Mouse (Mus musculus) E14TG2a.4 (cell line): Measurements from ENCODE around the gene Thnsl1.
A peak's percentile ranks its signal among the peaks of the same experiment; 100 is the strongest.

Experiments used
- H3K27me3 ChIP-seq: 2 replicates; pipeline ENCODE4 v1.6.1; 2014; ENCODE audit warnings: low read length, control low read depth; ENCODE audit not compliant: insufficient read depth
- H3K36me3 ChIP-seq: 2 replicates; pipeline ENCODE4 v1.6.1; 2014; ENCODE audit warnings: low read length, control low read depth; ENCODE audit not compliant: insufficient read depth
- H3K4me1 ChIP-seq: replicated peaks from 2 replicates; pipeline ENCODE4 v1.6.1; 2014; ENCODE audit warnings: low read depth, low read length, control low read depth
- H3K4me3 ChIP-seq: replicated peaks from 2 replicates; pipeline ENCODE4 v1.5.1; 2014; ENCODE audit warnings: mild to moderate bottlenecking, low read length
- H3K9me3 ChIP-seq: 2 replicates; pipeline ENCODE4 v1.6.1; 2014; ENCODE audit warnings: low read length, control low read depth
- CTCF ChIP-seq: conservative IDR thresholded peaks from 2 replicates; pipeline ENCODE4 v1.5.1; 2014; ENCODE audit warnings: low read length
- NANOG ChIP-seq: IDR thresholded peaks from 2 replicates; pipeline ENCODE4 v1.6.1; 2014; ENCODE audit warnings: borderline replicate concordance, low read length, mixed read lengths
- POU5F1 ChIP-seq: IDR thresholded peaks from 2 replicates; pipeline ENCODE4 v1.6.1; 2014; ENCODE audit warnings: low read length, borderline replicate concordance

The Thnsl1 gene

GRCm38 (mm10) chr2:21204912-21205830 lies at the start of gene Thnsl1, which contains the start of gene Enkur:
TSS of gene Thnsl1 (plus strand) at chr2:21205724.
TSS of gene Enkur (minus strand) at chr2:21205365.
- Histone ChIP-seq H3K36me3 (peaks cover 2% of the 10 kb centered on the region), H3K4me3 (peak within 1 kb of the TSS; percentile 85), H3K9me3 (no peaks in the 10 kb centered on the region), H3K27me3 (no peaks in the 10 kb centered on the region), H3K4me1 (peaks cover 18% of the 10 kb centered on the region)
- no peak for TF ChIP-seq CTCF
- no peak for TF ChIP-seq NANOG
- TF ChIP-seq POU5F1, result no peak

- Histone ChIP-seq H3K9me3 (no peaks in the 10 kb centered on the region), H3K36me3 (no peaks in the 10 kb centered on the region), H3K4me1 (no peaks in the 10 kb centered on the region), H3K27me3 (no peaks in the 10 kb centered on the region), H3K4me3 (no peak overlapping the region)
- TF ChIP-seq POU5F1, result no peak
- no peak for TF ChIP-seq CTCF
- no peak for TF ChIP-seq NANOG
Observed at GRCm38 (mm10) chr2:21164296-21164695, 41.2 kb upstream of the Thnsl1 start.

DNA sequence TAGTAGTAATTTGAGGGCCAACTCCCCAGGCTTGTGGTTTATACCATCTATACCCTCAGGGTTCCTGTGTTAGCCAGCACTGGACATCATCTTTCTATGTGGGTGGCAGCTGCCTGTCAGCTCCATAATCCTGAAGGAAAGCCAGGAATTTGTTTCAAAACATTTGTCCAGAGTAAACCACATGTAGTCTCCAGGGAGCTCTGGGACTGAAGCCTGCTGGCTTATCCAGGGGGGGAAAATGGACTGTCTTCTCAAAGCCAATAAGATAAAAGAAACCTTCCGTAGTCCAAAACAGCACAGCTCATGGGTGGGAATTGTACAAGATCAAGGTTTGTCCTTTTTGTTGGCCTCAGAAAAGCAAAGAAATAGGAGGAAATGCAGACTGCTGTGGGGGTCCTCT lies 37.6 kb upstream of the Thnsl1 start:
- no peaks in the 10 kb centered on the region for H3K4me1 ChIP-seq
- TF ChIP-seq NANOG (no peak), CTCF (no peak), POU5F1 (no peak)
- H3K4me3 ChIP-seq, result no peak overlapping the region
- H3K36me3 ChIP-seq, result no peaks in the 10 kb centered on the region
- H3K9me3 ChIP-seq, result no peaks in the 10 kb centered on the region
- no peaks in the 10 kb centered on the region for H3K27me3 ChIP-seq

DNA sequence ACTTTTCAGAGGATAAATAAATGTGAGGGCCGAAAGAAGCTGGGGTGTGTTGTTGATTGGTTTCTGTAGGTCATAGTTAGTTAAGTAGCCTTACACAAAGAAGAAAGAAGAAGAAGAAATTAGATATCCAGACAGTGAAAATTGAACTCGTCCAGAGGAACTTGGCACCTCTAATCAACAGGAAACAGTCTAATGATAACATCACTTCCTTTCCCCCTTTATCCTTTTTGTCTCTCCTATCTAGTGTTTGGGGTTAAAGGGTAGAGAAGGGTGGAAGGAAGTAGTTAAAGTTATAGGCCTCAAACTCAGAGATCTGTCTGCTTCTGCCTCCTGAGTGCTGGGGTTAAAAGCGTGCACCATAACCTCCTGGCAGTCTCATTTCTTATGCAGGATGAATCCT lies 32.7 kb upstream of the Thnsl1 start:
- Histone ChIP-seq H3K4me3 (no peak overlapping the region), H3K36me3 (no peaks in the 10 kb centered on the region), H3K27me3 (no peaks in the 10 kb centered on the region), H3K9me3 (peaks cover 4% of the 10 kb centered on the region; the same call in 1 of the 2 replicates), H3K4me1 (peaks cover 4% of the 10 kb centered on the region)
- TF ChIP-seq POU5F1 (no peak), NANOG (no peak), CTCF (no peak)

DNA sequence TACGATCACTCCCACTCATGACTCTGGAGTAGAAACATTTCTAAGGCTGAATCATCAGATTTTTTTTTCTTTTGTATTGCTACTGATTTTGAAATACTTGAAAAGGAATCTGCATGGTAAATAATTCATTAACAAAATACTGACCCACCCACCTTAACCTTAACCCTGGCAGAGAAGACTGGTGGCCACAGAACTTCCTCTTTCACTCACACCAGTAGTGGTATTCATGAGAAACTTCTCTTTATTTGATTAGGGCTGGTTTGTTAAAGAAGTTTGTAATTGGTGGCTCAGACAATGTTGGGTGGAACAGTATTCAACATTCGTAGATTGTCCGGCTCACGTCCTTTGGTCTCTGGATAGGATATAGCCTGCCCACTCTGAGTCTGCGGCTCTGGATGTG lies 26.4 kb upstream of the Thnsl1 start:
- TF ChIP-seq CTCF, result no peak
- TF ChIP-seq NANOG, result no peak
- no peak for TF ChIP-seq POU5F1
- Histone ChIP-seq H3K36me3 (no peaks in the 10 kb centered on the region), H3K4me1 (peaks cover 4% of the 10 kb centered on the region), H3K4me3 (no peak overlapping the region), H3K27me3 (no peaks in the 10 kb centered on the region), H3K9me3 (peaks cover 4% of the 10 kb centered on the region; the same call in 1 of the 2 replicates)

DNA sequence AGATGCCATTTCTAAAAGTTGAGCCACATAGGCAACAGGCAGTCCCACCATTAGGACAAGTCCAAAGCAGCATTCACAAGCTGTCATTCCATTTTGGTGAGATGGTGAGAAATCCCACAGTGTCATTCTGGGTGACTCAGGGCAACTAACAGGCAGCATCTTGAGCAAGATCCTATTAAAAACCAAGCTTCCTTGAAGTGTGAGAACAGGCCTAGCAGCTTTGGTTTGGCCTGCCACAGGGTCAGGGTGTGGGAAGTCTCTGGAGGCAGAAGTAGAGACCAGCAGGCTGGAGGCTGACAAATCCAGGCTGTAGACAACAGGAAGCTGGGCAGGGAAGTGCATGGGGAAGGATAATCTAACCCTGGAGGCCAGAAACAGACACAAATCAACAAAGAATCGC lies 22.7 kb upstream of the Thnsl1 start:
- no peaks in the 10 kb centered on the region for H3K4me1 ChIP-seq
- no peak overlapping the region for H3K4me3 ChIP-seq
- TF ChIP-seq POU5F1 (no peak), NANOG (no peak), CTCF (no peak)
- H3K27me3 ChIP-seq, result no peaks in the 10 kb centered on the region
- H3K36me3 ChIP-seq, result no peaks in the 10 kb centered on the region
- no peaks in the 10 kb centered on the region for H3K9me3 ChIP-seq

GRCm38 (mm10) chr2:21187576-21187975 lies 17.9 kb upstream of the Thnsl1 start:
- Histone ChIP-seq H3K9me3 (no peaks in the 10 kb centered on the region), H3K27me3 (no peaks in the 10 kb centered on the region), H3K4me1 (no peaks in the 10 kb centered on the region), H3K4me3 (no peak overlapping the region), H3K36me3 (no peaks in the 10 kb centered on the region)
- TF ChIP-seq NANOG, result no peak
- no peak for TF ChIP-seq POU5F1
- TF ChIP-seq CTCF, result peak; percentile 66

DNA sequence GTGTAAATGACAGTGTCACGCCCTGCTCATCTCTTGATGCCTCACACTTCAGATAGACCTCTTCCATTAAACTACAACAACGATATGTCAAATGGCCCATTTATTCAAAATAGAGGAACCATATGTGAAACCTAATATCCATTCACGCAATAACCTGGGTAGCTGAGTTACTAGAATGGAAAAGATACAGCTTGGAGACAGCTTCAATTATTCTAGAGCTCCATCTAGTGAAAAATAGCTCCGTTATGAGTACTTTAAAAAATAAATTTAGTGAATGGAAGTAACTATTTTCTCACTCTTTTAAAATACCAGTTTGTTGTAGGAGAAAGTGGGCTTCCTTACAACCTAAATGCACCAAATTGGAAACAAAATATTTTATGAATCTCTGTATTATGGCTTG lies 16.9 kb upstream of the Thnsl1 start:
- Histone ChIP-seq H3K36me3 (no peaks in the 10 kb centered on the region), H3K4me1 (no peaks in the 10 kb centered on the region), H3K4me3 (no peak overlapping the region), H3K9me3 (no peaks in the 10 kb centered on the region), H3K27me3 (no peaks in the 10 kb centered on the region)
- TF ChIP-seq POU5F1 (no peak), CTCF (no peak), NANOG (no peak)
